Mouse (Mus musculus): ENCODE data around the gene Cited4.

DNA sequence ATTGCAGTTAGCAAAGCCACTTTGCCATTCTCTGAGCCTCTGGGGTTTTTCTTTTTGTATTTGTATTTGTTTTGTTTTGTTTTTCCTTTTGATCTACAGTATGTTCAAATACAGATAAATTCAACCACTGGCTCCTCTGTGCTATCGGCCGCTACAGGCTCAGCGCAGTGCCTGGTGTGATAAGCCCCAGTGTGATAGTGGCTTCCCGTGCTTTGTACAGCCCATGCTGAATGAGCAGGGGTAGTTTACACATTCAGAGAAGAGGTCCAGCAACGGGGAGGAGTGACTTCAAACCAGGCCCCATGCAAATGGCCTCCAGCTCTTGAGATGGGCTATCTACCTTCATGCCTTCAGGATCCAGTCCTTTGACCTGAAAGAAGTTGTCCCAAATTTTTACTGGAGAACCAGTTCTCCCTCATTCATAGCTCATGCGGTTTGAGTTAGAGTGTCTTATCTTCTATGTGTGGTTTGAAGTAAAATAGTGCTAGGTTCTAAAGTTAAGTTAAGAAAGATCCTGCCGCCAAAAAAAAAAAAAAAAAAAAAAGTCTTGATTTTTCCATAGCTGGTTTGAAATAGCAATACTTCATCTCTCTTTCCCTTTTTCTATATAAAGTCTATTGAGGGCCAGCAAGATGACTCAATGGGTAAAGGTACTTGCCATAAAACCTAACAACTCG, 8.5 kb downstream of the Cited4 start:
- TF ChIP-seq CTCF (IDR thresholded peaks at IDR 0.05; ENCODE audit: low read depth): no peak
- TF ChIP-seq EP300 (optimal IDR thresholded peaks at IDR 0.05): no peak

Data from stomach, postnatal 0 days (tissue).